Mouse (Mus musculus): ENCODE results near the gene Spata7. TPM values are rescaled to one million over a fixed set of nuclear protein-coding genes. Genes with fewer than 3 reads are reported as not detected.
"Not testable (repeated sequence)": the region's sequence is repeated elsewhere in the genome, so short reads cannot be mapped to it uniquely, and the experiment has no call there.

Spata7 gene
- total RNA-seq (2021) = 10 to 100 TPM; 31.0 to 34.2 TPM
- long read RNA-seq, transcript Spata7-201 (12 exons, 2,052 nt) = major isoform, 12 of 27 reads
- long read RNA-seq, partial matches to known transcripts = 1 of 27 reads
- long read RNA-seq, other reads (novel, unspliced or antisense) = 10 of 27 reads

- DNase-seq (ENCODE audit: low spot score in 2 of 2) = peak; percentile 80 to 86
These were observed at the start of gene Spata7 for GRCm38 (mm10) chr12:98627392-98628259. Gene Spata7 (plus strand): TSS chr12:98628157.

DNA sequence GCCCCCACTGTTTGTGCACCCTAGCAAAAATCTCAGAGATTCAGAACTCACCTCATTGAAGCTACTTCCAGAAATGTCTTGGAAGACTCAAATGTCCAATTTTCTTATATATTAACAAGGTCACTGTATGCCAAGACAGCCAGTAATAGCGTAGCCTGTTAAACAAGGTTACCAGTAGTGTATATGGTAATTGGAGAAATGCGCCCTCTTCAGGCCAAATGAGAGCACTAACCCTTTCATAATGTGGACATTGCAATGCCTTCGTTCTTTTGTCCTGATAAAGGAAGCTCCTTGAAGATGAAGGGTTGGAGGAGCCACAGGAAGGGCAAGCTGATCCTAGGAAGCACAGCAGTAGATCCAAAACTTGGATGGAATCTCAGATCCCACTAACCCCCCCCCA lies 42.7 kb upstream of the Spata7 start:
- no peak for DNase-seq (ENCODE audit: low spot score in 2 of 2)

GRCm38 (mm10) chr12:98588573-98588972 lies 39.4 kb upstream of the Spata7 start:
- no peak for DNase-seq (ENCODE audit: low spot score in 2 of 2)

GRCm38 (mm10) chr12:98591016-98591415 lies 36.9 kb upstream of the Spata7 start:
- DNase-seq (ENCODE audit: low spot score in 2 of 2) = no peak

DNA sequence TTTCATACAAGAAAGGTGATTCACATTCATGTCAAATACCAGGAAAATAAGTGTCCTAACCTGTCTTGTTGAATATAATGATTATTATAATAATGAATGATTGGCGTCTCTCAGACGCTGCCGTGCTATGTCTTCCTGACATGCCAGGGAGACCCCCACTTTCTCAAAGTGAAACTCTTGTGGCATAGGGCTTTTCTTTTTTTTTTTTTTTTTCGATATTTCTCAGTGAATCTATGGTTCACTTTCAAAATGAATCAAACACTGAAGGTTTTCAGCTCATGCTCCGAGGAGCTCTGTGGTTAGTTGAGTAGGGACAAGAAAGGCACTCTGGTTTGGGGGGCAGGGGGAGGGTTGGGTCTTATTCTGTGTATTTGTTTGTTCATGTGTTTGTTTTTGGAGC lies 27.1 kb upstream of the Spata7 start:
- no peak for DNase-seq (ENCODE audit: low spot score in 2 of 2)

DNA sequence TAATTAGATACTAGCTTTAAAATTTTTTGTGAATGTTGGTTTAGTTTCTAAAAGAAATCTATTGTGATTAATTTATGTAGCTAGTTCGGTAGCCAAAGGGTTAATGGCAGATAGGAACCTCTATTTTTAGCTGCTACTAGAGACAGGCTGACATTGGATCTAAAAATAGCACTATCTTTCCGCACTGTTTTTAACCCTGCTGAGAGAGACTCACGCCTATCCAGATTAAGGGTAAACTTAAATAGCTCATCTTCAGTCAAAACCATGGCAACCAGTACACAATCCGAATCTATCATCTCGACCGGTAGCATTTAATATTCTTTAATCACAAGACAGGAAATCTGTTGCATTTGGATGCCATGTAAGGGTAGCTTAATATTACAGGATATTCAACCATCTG lies 25.8 kb upstream of the Spata7 start:
- DNase-seq (ENCODE audit: low spot score in 2 of 2) = no peak

DNA sequence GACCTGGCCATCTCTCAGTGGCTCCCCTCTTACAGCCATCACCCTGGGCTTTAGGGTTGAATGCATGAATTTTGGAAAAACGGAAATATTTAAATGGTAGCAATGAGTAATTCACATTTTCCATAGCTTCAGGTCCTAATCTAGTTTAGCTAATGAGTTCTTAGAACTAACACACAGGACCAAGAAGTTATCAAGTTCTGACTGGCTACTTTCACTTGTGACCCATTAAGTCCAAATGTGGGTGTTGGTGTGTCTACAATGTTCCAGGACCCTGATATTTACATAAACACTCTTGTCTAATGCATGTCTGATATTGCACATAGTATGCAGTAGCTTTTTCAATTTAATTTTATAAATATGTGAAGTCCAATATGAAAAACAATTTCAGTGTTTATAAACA lies 22.7 kb upstream of the Spata7 start:
- DNase-seq (ENCODE audit: low spot score in 2 of 2) = no peak

GRCm38 (mm10) chr12:98606595-98607290 lies 21.2 kb upstream of the Spata7 start:
- DNase-seq (ENCODE audit: low spot score in 2 of 2) = no peak

- no peak for DNase-seq (ENCODE audit: low spot score in 2 of 2)
These were observed 17.6 kb upstream of the Spata7 start for GRCm38 (mm10) chr12:98610341-98610740.

DNA sequence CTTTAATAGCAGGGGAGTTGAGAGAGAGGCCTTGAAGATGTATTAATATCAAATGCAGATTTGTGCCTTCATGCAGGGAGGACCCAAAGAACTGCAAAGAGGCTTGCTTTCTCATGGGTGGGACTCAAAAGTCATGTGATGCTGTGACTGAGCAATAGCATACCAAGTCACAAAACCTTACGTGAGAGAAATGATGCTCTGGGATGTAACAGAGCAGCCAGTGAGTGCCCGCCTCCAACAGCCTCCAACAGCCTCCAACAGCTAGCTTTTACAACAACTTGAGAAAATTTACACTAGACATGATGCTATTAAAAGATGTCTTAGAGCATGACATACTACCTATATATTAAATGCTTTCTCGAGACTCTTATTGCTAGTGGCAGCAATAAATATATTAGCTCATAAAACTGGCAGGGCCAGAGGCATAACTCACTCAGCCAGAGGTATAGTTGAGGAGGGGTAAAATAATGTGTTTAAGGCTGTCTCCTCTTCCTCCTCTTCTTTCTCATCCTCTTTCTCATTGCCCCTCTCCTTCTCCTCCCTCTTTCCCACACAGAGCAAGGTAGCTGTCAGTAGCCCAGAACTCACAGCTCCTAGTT lies 12.9 kb upstream of the Spata7 start:
- DNase-seq (ENCODE audit: low spot score in 2 of 2) = no peak

GRCm38 (mm10) chr12:98615746-98616145 lies 12.2 kb upstream of the Spata7 start:
- DNase-seq (ENCODE audit: low spot score in 2 of 2) = no peak

DNA sequence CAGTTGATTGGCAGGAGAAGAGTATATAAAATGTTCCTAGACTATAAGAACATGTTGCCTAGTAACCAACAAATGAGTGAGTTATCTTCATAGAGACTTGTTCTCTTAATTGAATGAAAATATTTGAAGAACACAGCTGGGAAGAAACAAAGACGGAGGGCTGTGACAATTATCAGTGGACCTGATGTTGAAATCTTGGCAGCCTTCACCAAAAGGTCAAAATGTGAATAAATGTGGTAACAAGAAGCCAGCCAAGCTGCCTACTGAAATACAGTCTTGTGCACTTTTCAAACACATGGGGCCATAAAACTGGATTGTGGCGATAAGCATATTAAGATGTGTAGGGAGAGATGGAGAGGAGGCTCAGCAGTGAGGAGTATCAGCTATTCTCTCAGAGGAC lies 8.5 kb upstream of the Spata7 start:
- DNase-seq (ENCODE audit: low spot score in 2 of 2) = no peak

- peak in 1 of 2 experiments; percentile 20 for DNase-seq (ENCODE audit: low spot score in 2 of 2)
These were observed 7.0 kb upstream of the Spata7 start for GRCm38 (mm10) chr12:98620922-98621321.

DNA sequence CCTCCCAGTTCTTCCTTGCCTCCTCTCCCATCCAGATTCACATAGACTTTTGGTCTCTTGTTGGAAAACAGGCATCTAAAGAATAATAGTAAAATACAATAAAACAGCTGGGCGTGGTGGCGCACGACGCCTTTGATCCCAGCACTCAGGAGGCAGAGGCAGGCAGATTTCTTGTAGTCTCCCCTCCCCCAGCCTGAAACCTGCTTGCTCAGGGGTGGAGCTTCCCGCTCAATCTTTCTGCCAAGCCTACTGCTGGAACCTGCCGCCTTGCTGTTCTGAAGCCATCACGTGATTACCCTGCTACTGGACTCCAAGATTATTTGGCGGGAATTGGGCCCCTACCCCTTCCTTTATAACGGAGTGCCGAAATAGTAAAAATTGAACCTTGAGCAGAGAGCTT lies 4.7 kb upstream of the Spata7 start:
- not testable (repeated sequence) for DNase-seq (ENCODE audit: low spot score in 2 of 2)

- DNase-seq (ENCODE audit: low spot score in 2 of 2) = no peak
These were observed 458 bp downstream of the Spata7 start for GRCm38 (mm10) chr12:98628260-98628970.

- DNase-seq (ENCODE audit: low spot score in 2 of 2) = no peak
These were observed 16.9 kb downstream of the Spata7 start for GRCm38 (mm10) chr12:98644852-98645251.

GRCm38 (mm10) chr12:98656873-98657272 lies 28.9 kb downstream of the Spata7 start:
- no peak for DNase-seq (ENCODE audit: low spot score in 2 of 2)

DNA sequence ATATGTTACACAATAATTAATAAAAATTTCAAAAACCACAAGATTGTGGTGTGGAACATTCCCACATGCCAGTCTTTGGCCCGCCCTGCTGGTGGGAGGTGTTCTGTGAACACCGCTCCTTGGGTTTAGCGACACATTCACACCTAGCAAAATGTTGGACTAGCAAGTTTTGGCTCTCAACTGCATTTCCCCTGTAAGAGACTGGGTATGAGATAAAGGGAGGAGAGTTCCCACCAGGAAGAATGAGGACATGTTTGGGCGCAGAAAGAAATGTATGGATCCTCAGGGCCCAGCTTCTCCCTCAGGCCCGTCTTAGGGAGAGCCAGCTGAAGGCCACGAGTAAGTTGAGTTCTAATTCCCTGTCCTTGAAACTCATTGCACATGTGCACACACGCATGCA lies 34.7 kb downstream of the Spata7 start:
- no peak for DNase-seq (ENCODE audit: low spot score in 2 of 2)

- DNase-seq (ENCODE audit: low spot score in 2 of 2) = peak; percentile 49 to 60
These were observed 40.3 kb downstream of the Spata7 start for GRCm38 (mm10) chr12:98668132-98668814.

DNA sequence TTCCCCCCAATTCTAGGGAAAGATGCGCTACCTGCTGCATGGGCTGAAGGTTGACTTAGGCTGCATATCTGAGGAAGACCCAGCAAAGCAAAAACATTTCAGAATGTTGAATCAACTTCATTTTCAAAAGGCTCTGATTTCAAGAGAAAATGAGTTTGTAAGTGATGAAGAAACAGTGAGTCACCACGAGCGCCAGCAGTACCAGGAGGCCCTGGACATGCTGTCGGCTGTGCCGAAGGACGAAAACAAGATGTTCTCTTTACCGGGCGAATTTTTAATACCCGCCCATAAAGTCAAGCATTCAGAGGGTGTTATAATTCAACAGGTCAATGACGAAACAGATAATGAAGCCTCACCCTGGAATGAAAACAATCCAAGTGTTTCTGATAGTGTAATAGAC lies 41.1 kb downstream of the Spata7 start:
- DNase-seq (ENCODE audit: low spot score in 2 of 2) = no peak

- no peak for DNase-seq (ENCODE audit: low spot score in 2 of 2)
These were observed 41.9 kb downstream of the Spata7 start for GRCm38 (mm10) chr12:98669864-98670263.

Measured in layer of hippocampus, postnatal 10 days (tissue).